Mouse (Mus musculus) C2C12 (cell line): ENCODE measurements around the gene 4933427D14Rik. TPM values are rescaled to one million over a fixed set of nuclear protein-coding genes. Genes with fewer than 3 reads are reported as not detected.

ENCODE experiments used
- H3K27me3 ChIP-seq: one replicate; pipeline ENCODE4 v1.6.1; 2011; ENCODE audit not compliant: control insufficient read depth, insufficient read depth, insufficient read length
- H3K36me3 ChIP-seq: one replicate; pipeline ENCODE4 v1.6.1; 2011; ENCODE audit not compliant: control insufficient read depth, insufficient read depth
- H3K4me3 ChIP-seq: one replicate; pipeline ENCODE4 v1.5.1; 2011; ENCODE audit warnings: mild to moderate bottlenecking, control low read depth; ENCODE audit not compliant: poor library complexity, insufficient read depth, severe bottlenecking
- H3K79me2 ChIP-seq: one replicate; pipeline ENCODE4 v1.6.1; 2011; ENCODE audit not compliant: control insufficient read depth, insufficient read depth
- H3K79me3 ChIP-seq: one replicate; pipeline ENCODE4 v1.6.1; 2011; ENCODE audit warnings: low read depth, control low read depth
- H3ac ChIP-seq: one replicate; pipeline ENCODE3; 2011; ENCODE audit warnings: low read depth; ENCODE audit not compliant: control insufficient read depth, insufficient read length
- CEBPB ChIP-seq: IDR thresholded peaks from one replicate; pipeline ENCODE4 v1.6.1; 2011; ENCODE audit warnings: low read depth, mild to moderate bottlenecking, control low read depth, moderate library complexity
- CTCF ChIP-seq: IDR thresholded peaks from one replicate; pipeline ENCODE4 v1.5.1; 2011; ENCODE audit not compliant: control insufficient read depth, insufficient read depth, insufficient read length
- FOSL1 ChIP-seq: IDR thresholded peaks from one replicate; pipeline ENCODE4 v1.8.0; 2011; ENCODE audit warnings: mild to moderate bottlenecking, low read length; ENCODE audit not compliant: poor library complexity, insufficient read depth, severe bottlenecking
- MAX ChIP-seq: IDR thresholded peaks from one replicate; pipeline ENCODE4 v1.6.1; 2011; ENCODE audit warnings: mild to moderate bottlenecking, control low read depth
- MYOD1 ChIP-seq: IDR thresholded peaks from one replicate; pipeline ENCODE4 v1.6.1; 2011; ENCODE audit warnings: low read depth; ENCODE audit not compliant: control insufficient read depth, insufficient read length
- MYOG ChIP-seq: IDR thresholded peaks from one replicate; pipeline ENCODE4 v1.6.1; 2011; ENCODE audit not compliant: control insufficient read depth, insufficient read length; ENCODE audit errors: extremely low read depth
- USF1 ChIP-seq: IDR thresholded peaks from one replicate; pipeline ENCODE4 v1.6.1; 2011; ENCODE audit warnings: low read depth, mild to moderate bottlenecking, control low read depth, moderate library complexity
- polyA plus RNA-seq: library from polyadenylated mRNA; unstranded; fragments of >200 nt; fragmentation: generic; extraction: Trizol; gene quantifications from one replicate; pipeline ENCODE4 v1.2.1, GENCODE M21; 2012; ENCODE audit warnings: missing spikeins

4933427D14Rik gene
- polyA plus RNA-seq, 1 experiment: 3.4 TPM

GRCm38 (mm10) chr11:72134536-72135382 is 72.5 kb downstream of the 4933427D14Rik start:
- Histone ChIP-seq H3K79me3 (no peaks in the 10 kb centered on the region), H3ac (no peak overlapping the region), H3K27me3 (peaks cover 70% of the 10 kb centered on the region), H3K79me2 (no peaks in the 10 kb centered on the region), H3K36me3 (no peaks in the 10 kb centered on the region), H3K4me3 (no peak overlapping the region)
- TF ChIP-seq USF1 (no peak), MYOD1 (no peak), FOSL1 (no peak), CTCF (no peak), MAX (no peak), MYOG (no peak), CEBPB (no peak)

GRCm38 (mm10) chr11:72133075-72133474 is 74.2 kb downstream of the 4933427D14Rik start:
- Histone ChIP-seq H3ac (no peak overlapping the region), H3K79me3 (no peaks in the 10 kb centered on the region), H3K27me3 (peaks cover 57% of the 10 kb centered on the region), H3K36me3 (no peaks in the 10 kb centered on the region), H3K4me3 (no peak overlapping the region), H3K79me2 (no peaks in the 10 kb centered on the region)
- TF ChIP-seq MYOD1 (no peak), USF1 (no peak), CTCF (no peak), FOSL1 (no peak), MYOG (no peak), MAX (no peak), CEBPB (no peak)

GRCm38 (mm10) chr11:72132266-72132665 is 75.0 kb downstream of the 4933427D14Rik start:
- Histone ChIP-seq H3K4me3 (no peak overlapping the region), H3ac (no peak overlapping the region), H3K79me3 (no peaks in the 10 kb centered on the region), H3K79me2 (no peaks in the 10 kb centered on the region), H3K36me3 (no peaks in the 10 kb centered on the region), H3K27me3 (peaks cover 56% of the 10 kb centered on the region)
- TF ChIP-seq CTCF (no peak), FOSL1 (no peak), MYOG (no peak), USF1 (no peak), MAX (no peak), CEBPB (no peak), MYOD1 (no peak)

GRCm38 (mm10) chr11:72131697-72132096 is 75.6 kb downstream of the 4933427D14Rik start:
- no peaks in the 10 kb centered on the region for H3K79me2 ChIP-seq

GRCm38 (mm10) chr11:72130905-72131304 is 76.4 kb downstream of the 4933427D14Rik start:
- peaks cover 55% of the 10 kb centered on the region for H3K27me3 ChIP-seq
- no peak overlapping the region for H3ac ChIP-seq
- H3K4me3 ChIP-seq: no peak overlapping the region
- H3K79me2 ChIP-seq: no peaks in the 10 kb centered on the region
- H3K79me3 ChIP-seq: no peaks in the 10 kb centered on the region
- H3K36me3 ChIP-seq: no peaks in the 10 kb centered on the region
- no peak for TF ChIP-seq MAX

More at GRCm38 (mm10) chr11:72131697-72132096, 75.6 kb downstream of the 4933427D14Rik start:
- Histone ChIP-seq H3K4me3 (no peak overlapping the region), H3ac (no peak overlapping the region), H3K36me3 (no peaks in the 10 kb centered on the region), H3K79me3 (no peaks in the 10 kb centered on the region), H3K27me3 (peaks cover 56% of the 10 kb centered on the region)
- TF ChIP-seq MYOG (no peak), CEBPB (no peak), MYOD1 (no peak), FOSL1 (no peak), MAX (no peak), USF1 (no peak), CTCF (no peak)

GRCm38 (mm10) chr11:72130472-72130871 is 76.8 kb downstream of the 4933427D14Rik start:
- Histone ChIP-seq H3K79me2 (no peaks in the 10 kb centered on the region), H3ac (no peak overlapping the region), H3K36me3 (no peaks in the 10 kb centered on the region), H3K4me3 (no peak overlapping the region), H3K27me3 (peaks cover 54% of the 10 kb centered on the region), H3K79me3 (no peaks in the 10 kb centered on the region)
- TF ChIP-seq MYOD1: no peak
- no peak for TF ChIP-seq MYOG
- no peak for TF ChIP-seq FOSL1
- TF ChIP-seq CEBPB: no peak
- no peak for TF ChIP-seq CTCF
- no peak for TF ChIP-seq USF1
- no peak for TF ChIP-seq MAX
